Mouse (Mus musculus): ENCODE data around the gene Gm10377.
"Not testable (repeated sequence)": the region's sequence is repeated elsewhere in the genome, so short reads cannot be mapped to it uniquely, and the experiment has no call there.

Gene Gm10377

GRCm38 (mm10) chr14:42797887-42798286, at the start of gene Gm10377:
Gm10377 (minus strand) TSS chr14:42797987.
- not testable (repeated sequence) for DNase-seq (ENCODE audit: low spot score)

- not testable (repeated sequence) for DNase-seq (ENCODE audit: low spot score)
Observed at GRCm38 (mm10) chr14:42768721-42769120, 29.1 kb downstream of the Gm10377 start, which contains the start of gene Gm3015. Gm3015 (minus strand) TSS chr14:42768821.

All from yolk sac, embryonic 10.5 days (tissue).